Mouse (Mus musculus) E14TG2a.4 (cell line): ENCODE measurements around the gene Xlr3a.
"Not testable (repeated sequence)": the region's sequence is repeated elsewhere in the genome, so short reads cannot be mapped to it uniquely, and the experiment has no call there.

Experiments
- CTCF ChIP-seq: conservative IDR thresholded peaks from 2 replicates; pipeline ENCODE4 v1.5.1; 2014; ENCODE audit warnings: low read length
- NANOG ChIP-seq: IDR thresholded peaks from 2 replicates; pipeline ENCODE4 v1.6.1; 2014; ENCODE audit warnings: borderline replicate concordance, low read length, mixed read lengths

GRCm38 (mm10) chrX:73116747-73117146 lies 19.9 kb upstream of the Xlr3a start, which contains the start of gene Gm14685:
- not testable (repeated sequence) for TF ChIP-seq CTCF, NANOG
